Mouse (Mus musculus) cortical plate, adult 2 months (tissue): ENCODE results near the gene Dhx34. TPM values are rescaled to one million over a fixed set of nuclear protein-coding genes. Genes with fewer than 3 reads are reported as not detected.

Experiments used
- H3K27ac ChIP-seq: fragments of 200-500 bp; 2 replicates; pipeline ENCODE4 v1.5.1; 2012; ENCODE audit warnings: low read length, control low read depth, inconsistent platforms; ENCODE audit not compliant: insufficient read depth
- H3K4me1 ChIP-seq: fragments of 200-500 bp; 2 replicates; pipeline ENCODE4 v1.6.1; 2011; ENCODE audit warnings: low read length; ENCODE audit not compliant: control insufficient read depth, insufficient read depth
- H3K4me3 ChIP-seq: fragments of 200-500 bp; 2 replicates; pipeline ENCODE4 v1.5.1; 2011; ENCODE audit warnings: mild to moderate bottlenecking, low read length, control low read depth; ENCODE audit not compliant: insufficient read depth
- CTCF ChIP-seq: fragments of 200-500 bp; IDR thresholded peaks from 2 replicates; pipeline ENCODE4 v1.5.1; 2011; ENCODE audit warnings: mild to moderate bottlenecking, control low read depth, low read length; ENCODE audit not compliant: insufficient read depth; ENCODE audit errors: extremely low read depth
- POLR2A ChIP-seq: fragments of 200-500 bp; IDR thresholded peaks from 2 replicates; pipeline ENCODE4 v1.6.1; 2011; ENCODE audit warnings: mild to moderate bottlenecking, low read length, control low read depth; ENCODE audit not compliant: insufficient read depth; ENCODE audit errors: extremely low read depth
- polyA plus RNA-seq: library from polyadenylated mRNA; depleted of rRNA; stranded (reverse); fragments of >200 nt; gene quantifications from 2 replicates; pipeline ENCODE4 v1.2.3, GENCODE M21; 2012; rRNA removed

The Dhx34 gene
- polyA plus RNA-seq, 1 experiment = 11.5 TPM

DNA sequence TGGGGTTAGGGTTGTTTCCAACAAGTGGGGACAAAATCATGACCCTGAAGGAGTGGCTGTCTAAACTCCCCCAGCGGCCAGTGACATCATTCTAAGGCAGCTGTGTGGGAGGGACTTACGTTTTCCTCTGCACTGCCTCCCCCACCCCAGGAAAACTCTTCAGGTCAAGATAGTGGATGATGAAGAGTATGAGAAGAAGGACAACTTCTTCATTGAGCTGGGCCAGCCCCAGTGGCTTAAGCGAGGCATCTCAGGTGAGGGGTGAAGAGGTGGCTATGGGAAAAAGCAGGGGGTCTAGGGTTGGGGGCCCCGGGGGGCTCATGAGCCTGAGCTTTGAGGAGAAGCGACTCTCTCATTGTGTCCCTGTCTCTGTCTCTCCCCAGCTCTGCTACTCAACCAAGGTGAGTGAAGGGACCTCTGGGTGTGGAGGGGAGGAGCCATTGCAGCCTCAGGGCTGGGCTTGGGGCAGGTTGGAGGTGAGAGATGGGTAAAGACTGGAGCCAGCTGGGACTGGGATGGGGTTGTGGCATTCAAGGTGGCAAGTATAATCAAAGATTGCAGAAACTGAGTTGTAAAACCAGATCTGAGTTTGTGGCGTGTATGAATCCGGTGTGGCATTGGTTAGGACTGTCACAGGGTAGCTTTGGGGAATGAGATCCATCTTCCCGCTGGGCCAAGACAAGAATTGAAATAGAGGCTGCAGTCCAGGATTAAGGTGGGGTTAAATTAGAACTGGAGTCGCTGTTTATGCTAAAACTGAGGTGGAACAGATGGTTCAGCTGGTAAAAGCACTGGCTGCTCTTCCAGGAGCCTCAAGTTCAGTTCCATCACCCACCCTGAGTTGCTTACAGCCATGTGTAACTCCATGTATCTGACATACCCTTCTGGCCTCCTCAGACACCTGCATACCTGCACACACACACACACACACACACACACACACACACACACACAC, 71.4 kb downstream of the Dhx34 start:
- H3K4me1 ChIP-seq = peaks cover 11% of the 10 kb centered on the region
- H3K27ac ChIP-seq = 0 out of 2 replicates have a peak overlapping the region, but pooled peaks have one; percentile 32
- no peak for TF ChIP-seq POLR2A
- no peak for TF ChIP-seq CTCF
- H3K4me3 ChIP-seq = no peak overlapping the region

DNA sequence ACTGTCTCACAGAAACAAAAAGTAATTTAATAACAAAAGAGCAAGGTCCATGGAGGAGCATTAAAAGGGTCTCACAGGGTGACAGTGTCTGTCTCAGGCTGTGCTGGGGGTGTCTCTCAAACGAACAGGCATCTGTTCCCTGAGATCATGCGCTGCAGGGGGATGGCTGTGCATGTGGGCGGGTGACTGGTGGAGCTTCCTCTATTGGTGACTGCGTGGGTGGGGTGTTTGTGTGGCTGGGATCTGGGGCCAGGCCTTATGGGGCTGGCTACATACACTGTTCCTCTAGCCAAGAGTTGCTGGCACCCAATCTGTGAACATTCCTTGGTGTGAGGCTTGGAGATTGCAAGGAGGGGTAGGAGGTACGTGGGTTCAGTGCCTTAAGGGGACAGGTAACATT, 72.6 kb downstream of the Dhx34 start:
- TF ChIP-seq POLR2A (no peak), CTCF (no peak)
- H3K27ac ChIP-seq = 0 out of 2 replicates have a peak overlapping the region, but pooled peaks have one; percentile 0
- no peak overlapping the region for H3K4me3 ChIP-seq
- peaks cover 10% of the 10 kb centered on the region for H3K4me1 ChIP-seq

DNA sequence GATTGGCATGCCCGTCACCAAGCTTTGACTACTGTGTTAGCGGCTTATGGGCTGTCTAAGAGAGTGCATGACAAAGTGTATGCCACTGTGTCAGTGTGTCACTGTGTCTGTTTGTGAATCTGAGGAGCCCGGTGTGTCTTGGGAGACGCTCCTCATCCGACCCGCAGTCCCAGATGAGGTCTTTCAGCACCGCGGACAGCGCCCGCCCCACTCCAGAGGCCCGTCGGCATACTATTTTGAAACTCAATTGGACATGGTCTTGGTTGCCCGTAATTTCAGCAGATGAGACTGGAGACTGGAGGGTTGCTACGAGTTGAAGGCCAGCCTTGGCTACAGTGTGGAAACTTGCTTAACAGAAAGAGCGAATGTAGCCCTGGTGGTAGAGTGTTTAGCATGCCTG, 74.2 kb downstream of the Dhx34 start:
- Histone ChIP-seq H3K27ac (0 out of 2 replicates have a peak overlapping the region, but pooled peaks have one; percentile 12), H3K4me1 (peaks cover 10% of the 10 kb centered on the region)
- TF ChIP-seq POLR2A = no peak
- no peak for TF ChIP-seq CTCF

More for the DNA sequence above, 74.2 kb downstream of the Dhx34 start:
- no peak overlapping the region for H3K4me3 ChIP-seq

Other genes starting within 250 kb of the Dhx34 start
- 7.8 and 8.5 TPM in 2 replicates for gene Bicra, start 174.1 kb downstream of the Dhx34 start, polyA plus RNA-seq
- gene Zfp541, start 160.2 kb downstream of the Dhx34 start, polyA plus RNA-seq = 0.45 and 0.52 TPM in 2 replicates
- gene Napa, start 123.6 kb downstream of the Dhx34 start, polyA plus RNA-seq = 436 and 444 TPM in 2 replicates
- 51.3 and 58.5 TPM in 2 replicates for gene Kptn, start 102.1 kb downstream of the Dhx34 start, polyA plus RNA-seq
- gene Slc8a2, start 92.2 kb downstream of the Dhx34 start, polyA plus RNA-seq = 164 and 183 TPM in 2 replicates
- 83.3 and 84.0 TPM in 2 replicates for gene Meis3, start 46.9 kb downstream of the Dhx34 start, polyA plus RNA-seq
- gene C5ar2, start 22.1 kb upstream of the Dhx34 start, polyA plus RNA-seq = 0.48 and 0.57 TPM in 2 replicates
- gene C5ar1, start 37.5 kb upstream of the Dhx34 start, polyA plus RNA-seq = 1.5 and 2.0 TPM in 2 replicates
- gene Inafm1, start 51.6 kb upstream of the Dhx34 start, polyA plus RNA-seq = 49.8 and 53.2 TPM in 2 replicates
- gene Ccdc9, start 64.8 kb upstream of the Dhx34 start, polyA plus RNA-seq = 68.9 and 79.1 TPM in 2 replicates
- gene Bbc3, start 86.4 kb upstream of the Dhx34 start, polyA plus RNA-seq = 8.1 and 11.2 TPM in 2 replicates
- gene Sae1, start 165.8 kb upstream of the Dhx34 start, polyA plus RNA-seq = 95.8 and 97.1 TPM in 2 replicates
- gene Zc3h4, start 178.9 kb upstream of the Dhx34 start, polyA plus RNA-seq = 33.9 and 38.9 TPM in 2 replicates
- gene Tmem160, start 230.7 kb upstream of the Dhx34 start, polyA plus RNA-seq = 105 and 115 TPM in 2 replicates